Mouse (Mus musculus) spleen, adult 2 months (tissue): Measurements from ENCODE around the gene Aox3. TPM values are rescaled to one million over a fixed set of nuclear protein-coding genes. Genes with fewer than 3 reads are reported as not detected.

Experiments used
- DNase-seq, 2 experiments: peaks; one replicate each; pipeline versions ENCODE4 v3.0.0 to v3.0.0-alpha.2; 2012 to 2021; ENCODE audit warnings: low spot score in 2 of 2, low read depth in 1 of 2
- H3K27ac ChIP-seq: fragments of 200-500 bp; 2 replicates; pipeline ENCODE4 v1.5.1; 2012; ENCODE audit warnings: low read length, inconsistent platforms; ENCODE audit not compliant: insufficient read depth
- H3K27me3 ChIP-seq: fragments of 200-500 bp; 2 replicates; pipeline ENCODE4 v1.6.1; 2012; ENCODE audit warnings: mild to moderate bottlenecking, moderate library complexity, low read length, inconsistent platforms; ENCODE audit not compliant: control insufficient read depth, insufficient read depth
- H3K36me3 ChIP-seq: fragments of 200-500 bp; 2 replicates; pipeline ENCODE4 v1.6.1; 2012; ENCODE audit warnings: mild to moderate bottlenecking, low read length, inconsistent platforms; ENCODE audit not compliant: control insufficient read depth, insufficient read depth
- H3K4me1 ChIP-seq: fragments of 200-500 bp; 2 replicates; pipeline ENCODE4 v1.6.1; 2011; ENCODE audit warnings: inconsistent platforms; ENCODE audit not compliant: control insufficient read depth, insufficient read depth, insufficient read length
- H3K4me3 ChIP-seq: fragments of 200-500 bp; 2 replicates; pipeline ENCODE4 v1.5.1; 2011; ENCODE audit warnings: mild to moderate bottlenecking, inconsistent platforms; ENCODE audit not compliant: insufficient read depth, insufficient read length; ENCODE audit errors: extremely low read depth
- CTCF ChIP-seq: fragments of 200-500 bp; IDR thresholded peaks from 2 replicates; pipeline ENCODE4 v1.5.1; 2011; ENCODE audit warnings: mild to moderate bottlenecking, inconsistent platforms; ENCODE audit not compliant: insufficient read depth, insufficient read length, insufficient replicate concordance; ENCODE audit errors: extremely low read depth
- POLR2A ChIP-seq: fragments of 200-500 bp; IDR thresholded peaks from 2 replicates; pipeline ENCODE4 v1.6.1; 2011; ENCODE audit warnings: low read depth, low read length, inconsistent platforms
- WGBS: fragments of 180-500 bp; shearing (Covaris S2); methylation state at CpG from one replicate; pipeline ENCODE4 v1.1.7; 2018; 5-methylcytosine and 5-hydroxymethylcytosine counted together
- polyA plus RNA-seq: library from polyadenylated mRNA; depleted of rRNA; stranded (reverse); fragments of >200 nt; gene quantifications from 2 replicates; pipeline ENCODE4 v1.2.3, GENCODE M21; 2012

Gene Aox3
- polyA plus RNA-seq, 1 experiment = 0.41 TPM

- WGBS = 42% methylated on average over 4 of the region's 4 CpGs
- no peak for TF ChIP-seq POLR2A
- no peak for TF ChIP-seq CTCF
- H3K36me3 ChIP-seq = no peaks in the 10 kb centered on the region
- H3K4me1 ChIP-seq = no peaks in the 10 kb centered on the region
- no peak for DNase-seq
- H3K4me3 ChIP-seq = no peak overlapping the region
- no peak overlapping the region for H3K27ac ChIP-seq
- no peaks in the 10 kb centered on the region for H3K27me3 ChIP-seq
Observed at GRCm38 (mm10) chr1:58229774-58230173, 116.8 kb downstream of the Aox3 start.

- WGBS = 75% methylated on average over 5 of the region's 5 CpGs
- no peak for DNase-seq
- TF ChIP-seq POLR2A = no peak
- TF ChIP-seq CTCF = no peak
- H3K27ac ChIP-seq = no peak overlapping the region
- H3K4me3 ChIP-seq = no peak overlapping the region
- H3K27me3 ChIP-seq = no peaks in the 10 kb centered on the region
- no peaks in the 10 kb centered on the region for H3K4me1 ChIP-seq
- no peaks in the 10 kb centered on the region for H3K36me3 ChIP-seq
Observed at GRCm38 (mm10) chr1:58230542-58230941, 117.6 kb downstream of the Aox3 start.

- DNase-seq = no peak
- Histone ChIP-seq H3K4me3 (no peak overlapping the region), H3K36me3 (no peaks in the 10 kb centered on the region), H3K27ac (no peak overlapping the region), H3K27me3 (no peaks in the 10 kb centered on the region), H3K4me1 (no peaks in the 10 kb centered on the region)
- WGBS = 57% methylated on average over 5 of the region's 5 CpGs
- TF ChIP-seq CTCF = no peak
- TF ChIP-seq POLR2A = no peak
Observed at GRCm38 (mm10) chr1:58235405-58235804, 122.5 kb downstream of the Aox3 start.

- no peaks in the 10 kb centered on the region for H3K4me1 ChIP-seq
- WGBS = 85% methylated on average over 4 of the region's 4 CpGs
- no peak for DNase-seq
- TF ChIP-seq CTCF = no peak
- TF ChIP-seq POLR2A = no peak
- no peaks in the 10 kb centered on the region for H3K27me3 ChIP-seq
- no peak overlapping the region for H3K27ac ChIP-seq
- no peaks in the 10 kb centered on the region for H3K36me3 ChIP-seq
- no peak overlapping the region for H3K4me3 ChIP-seq
Observed at GRCm38 (mm10) chr1:58237527-58238299, 124.8 kb downstream of the Aox3 start.

GRCm38 (mm10) chr1:58238440-58238839 lies 125.5 kb downstream of the Aox3 start:
- 91% methylated on average over 5 of the region's 5 CpGs for WGBS
- Histone ChIP-seq H3K27me3 (no peaks in the 10 kb centered on the region), H3K4me1 (no peaks in the 10 kb centered on the region), H3K27ac (no peak overlapping the region), H3K4me3 (no peak overlapping the region), H3K36me3 (no peaks in the 10 kb centered on the region)
- TF ChIP-seq CTCF (no peak), POLR2A (no peak)
- no peak for DNase-seq

- WGBS = 93% methylated on average over 9 of the region's 9 CpGs
- TF ChIP-seq POLR2A = no peak
- TF ChIP-seq CTCF = no peak
Observed at GRCm38 (mm10) chr1:58238961-58239360, 126.0 kb downstream of the Aox3 start.

GRCm38 (mm10) chr1:58240347-58240746 lies 127.4 kb downstream of the Aox3 start:
- no peaks in the 10 kb centered on the region for H3K36me3 ChIP-seq
- no peak for TF ChIP-seq POLR2A
- no peak for TF ChIP-seq CTCF
- DNase-seq = no peak
- H3K4me3 ChIP-seq = no peak overlapping the region
- 72% methylated on average over 6 of the region's 6 CpGs for WGBS
- H3K4me1 ChIP-seq = peaks cover 3% of the 10 kb centered on the region; the same call in 1 of the 2 replicates
- no peak overlapping the region for H3K27ac ChIP-seq
- no peaks in the 10 kb centered on the region for H3K27me3 ChIP-seq

More at GRCm38 (mm10) chr1:58238961-58239360, 126.0 kb downstream of the Aox3 start:
- no peak for DNase-seq
- Histone ChIP-seq H3K4me1 (peaks cover under 1% of the 10 kb centered on the region; the same call in 1 of the 2 replicates), H3K36me3 (no peaks in the 10 kb centered on the region), H3K27me3 (no peaks in the 10 kb centered on the region), H3K4me3 (no peak overlapping the region), H3K27ac (no peak overlapping the region)
